Mouse (Mus musculus) kidney, postnatal 25 days (tissue): ENCODE measurements around the gene Serpina9.
A peak's percentile ranks its signal among the peaks of the same experiment; 100 is the strongest.
"Not testable (repeated sequence)": the region's sequence is repeated elsewhere in the genome, so short reads cannot be mapped to it uniquely, and the experiment has no call there.

Source experiments
- DNase-seq, 2 experiments: peaks; one replicate each; pipeline ENCODE4 v3.0.0; 2021; ENCODE audit warnings: mixed read lengths in 2 of 2

The Serpina9 gene

DNA sequence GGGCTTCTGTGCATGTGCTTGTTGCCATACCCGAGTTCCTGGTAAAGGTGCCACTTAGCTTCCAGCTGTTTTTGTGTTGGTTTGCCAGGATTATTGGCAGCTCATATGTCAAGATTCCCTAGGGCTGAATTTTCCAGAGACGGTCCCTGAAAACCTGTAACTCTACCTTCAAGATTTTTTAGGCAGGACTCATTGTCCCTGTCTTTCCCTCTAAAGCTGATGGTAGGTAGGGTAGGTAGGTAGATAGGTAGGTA, 24.1 kb downstream of the Serpina9 start:
- DNase-seq, result no peak

DNA sequence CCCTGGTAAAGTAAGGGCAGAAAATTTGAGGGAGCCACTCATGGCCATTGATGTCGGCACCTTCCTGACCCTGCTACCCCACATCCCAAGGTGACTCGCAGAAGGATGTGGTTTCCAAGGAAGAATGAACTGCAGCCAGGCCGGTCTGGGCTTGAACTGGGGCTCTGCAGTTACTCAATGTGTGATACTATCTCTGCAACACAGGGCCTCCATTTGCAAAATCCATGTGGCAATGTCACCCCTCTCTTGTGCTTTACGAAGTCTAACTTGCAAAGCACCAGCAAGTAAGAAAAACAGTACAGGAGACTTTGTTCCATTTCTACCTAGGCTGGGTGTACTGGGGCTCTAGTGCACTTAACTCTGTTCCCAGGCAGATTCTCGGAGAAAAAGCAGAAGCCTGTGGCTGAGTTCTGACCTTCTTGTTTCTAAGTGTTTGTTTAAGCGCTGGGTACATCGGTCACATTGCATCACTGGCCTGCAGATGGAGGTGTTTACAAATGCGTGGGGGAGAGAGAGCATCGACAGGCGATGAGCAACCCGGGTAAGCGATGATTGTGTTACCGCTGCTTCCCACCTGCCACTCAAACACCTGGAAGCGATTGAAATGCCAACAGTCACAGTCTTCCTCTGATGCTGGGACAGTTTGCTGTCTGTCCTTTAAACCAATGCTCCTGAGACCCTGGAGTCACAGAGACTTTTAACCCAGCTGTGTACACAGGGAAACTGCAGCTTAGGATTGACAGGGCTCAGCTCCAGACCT, 24.6 kb downstream of the Serpina9 start:
- peak in 1 of 2 experiments; percentile 24 for DNase-seq

DNA sequence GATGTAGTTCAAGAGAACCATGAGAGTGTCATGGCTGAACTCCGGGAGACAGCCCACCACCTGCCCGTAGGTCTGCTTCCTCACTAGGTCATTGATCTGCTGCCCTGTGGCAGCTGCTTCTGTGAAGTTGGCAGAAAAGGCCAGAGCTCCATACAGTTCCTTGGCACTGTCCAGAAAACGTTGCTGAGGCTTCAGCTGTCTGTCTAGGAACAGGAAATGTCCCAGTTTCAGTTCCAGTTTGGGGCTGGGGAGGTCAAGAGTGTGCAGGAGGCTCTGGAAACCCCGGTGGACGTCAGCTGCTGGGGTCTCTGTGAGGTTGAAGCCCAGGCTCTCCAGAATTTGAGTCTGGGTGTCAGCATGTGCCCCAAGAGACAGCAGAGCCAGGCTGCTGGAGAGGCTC, 27.7 kb downstream of the Serpina9 start:
- DNase-seq, result no peak

- DNase-seq, result peak in 1 of 2 experiments; percentile 73
Measured at GRCm38 (mm10) chr12:103984935-103985334, 28.6 kb downstream of the Serpina9 start.

DNA sequence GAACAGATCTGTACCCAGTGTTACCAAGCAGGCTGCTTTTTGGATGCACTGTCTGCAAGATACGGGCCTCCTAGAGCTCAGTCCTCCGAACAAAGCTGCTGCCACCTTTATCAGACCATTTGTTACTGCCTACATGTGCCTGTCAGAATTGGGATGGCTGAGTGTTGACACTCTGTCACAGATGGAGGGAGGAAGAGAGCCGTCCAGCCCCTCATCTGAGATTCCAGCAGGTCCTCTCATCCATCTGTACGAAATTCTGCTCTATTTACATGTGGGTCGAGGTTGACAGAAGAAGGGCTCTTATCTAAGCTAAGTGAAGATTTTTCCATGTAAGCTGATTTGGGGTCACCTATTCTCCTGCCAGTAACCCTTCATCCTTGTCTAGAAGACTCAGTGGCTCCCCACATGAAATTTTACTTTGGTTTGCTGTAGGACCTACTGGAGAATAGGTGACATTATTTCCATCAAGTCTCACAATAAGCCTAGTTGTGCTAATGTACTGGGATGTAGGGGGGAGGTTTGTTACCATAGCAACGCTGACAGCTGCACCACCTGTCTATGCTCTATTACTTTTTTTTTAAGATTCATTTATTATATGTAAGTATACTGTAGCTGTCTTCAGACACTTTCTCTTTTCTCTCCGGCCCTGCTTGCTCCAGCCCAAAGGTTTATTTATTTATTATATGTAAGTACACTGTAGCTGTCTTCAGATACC, 31.8 kb downstream of the Serpina9 start:
- no peak for DNase-seq

DNA sequence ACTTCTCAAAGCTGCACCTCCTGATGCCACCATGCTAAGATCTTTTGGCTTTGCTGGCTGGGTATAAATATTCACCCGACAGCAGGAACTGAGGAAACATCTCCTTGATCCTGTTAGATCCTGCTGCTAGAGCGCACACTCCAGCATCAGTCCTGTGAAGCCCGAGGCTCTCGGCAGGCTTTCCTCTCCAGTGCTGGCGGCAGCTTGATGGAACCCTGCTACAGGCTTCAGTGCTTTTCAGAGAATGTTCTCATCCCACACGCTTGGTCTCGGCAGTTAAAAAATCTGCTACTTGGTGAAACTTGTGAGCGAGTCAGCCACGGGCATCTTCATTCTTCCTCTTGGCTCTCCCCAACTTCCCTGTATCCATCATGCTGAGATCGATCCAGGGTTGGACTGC, 35.3 kb downstream of the Serpina9 start:
- no peak for DNase-seq

GRCm38 (mm10) chr12:103977846-103978245, 35.7 kb downstream of the Serpina9 start:
- DNase-seq, result peak in 1 of 2 experiments; percentile 21

- no peak for DNase-seq
Measured at GRCm38 (mm10) chr12:103977060-103977459, 36.5 kb downstream of the Serpina9 start.

- no peak for DNase-seq
Measured at GRCm38 (mm10) chr12:103971080-103971479, 42.5 kb downstream of the Serpina9 start.

GRCm38 (mm10) chr12:103969577-103970116, 43.9 kb downstream of the Serpina9 start:
- no peak for DNase-seq

- DNase-seq, result no peak
Measured at GRCm38 (mm10) chr12:103966761-103967160, 46.8 kb downstream of the Serpina9 start.

GRCm38 (mm10) chr12:103963288-103963687, 50.3 kb downstream of the Serpina9 start:
- DNase-seq, result peak; percentile 3 to 49

DNA sequence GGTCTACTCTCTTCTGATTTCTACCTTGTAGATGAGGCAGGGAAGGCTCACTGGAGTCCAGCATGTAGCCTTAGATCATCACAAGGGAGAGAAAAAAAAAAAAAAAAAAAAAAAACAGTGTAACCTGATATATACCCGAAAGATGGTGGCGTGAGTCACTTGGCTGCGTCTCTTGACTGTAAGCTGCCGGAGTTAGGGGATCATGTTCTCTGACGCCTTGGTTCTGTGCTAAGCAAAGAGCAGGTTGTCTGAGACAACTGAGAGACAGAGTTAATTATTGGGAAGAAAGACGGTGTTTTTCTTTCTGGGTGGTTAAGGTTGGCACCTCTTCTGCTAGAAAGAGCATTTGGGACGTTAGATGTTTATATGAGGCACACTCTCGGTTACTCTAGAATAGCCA, 50.7 kb downstream of the Serpina9 start:
- no peak for DNase-seq

DNA sequence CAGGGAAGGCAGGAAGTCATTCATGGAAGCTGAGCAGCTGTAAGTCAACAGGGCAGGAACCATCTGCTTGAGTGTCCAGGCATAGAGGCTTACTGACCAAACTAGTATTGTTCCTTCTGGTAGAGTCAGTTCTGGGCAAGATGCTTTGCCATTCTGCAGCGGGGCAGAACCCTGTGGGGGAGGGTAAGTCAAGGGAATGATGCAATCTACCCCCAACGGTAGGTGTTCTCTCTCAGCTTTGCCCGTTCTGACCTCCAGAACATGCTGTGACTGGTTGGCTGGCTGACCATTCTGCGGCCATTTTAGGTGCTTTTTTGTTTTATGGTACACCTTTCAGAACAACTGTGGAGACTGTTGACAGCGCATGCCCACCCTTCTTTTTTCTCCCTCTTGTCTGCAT, 51.2 kb downstream of the Serpina9 start:
- DNase-seq, result no peak

GRCm38 (mm10) chr12:103961716-103962115, 51.8 kb downstream of the Serpina9 start:
- DNase-seq, result no peak

- no peak for DNase-seq
Measured at GRCm38 (mm10) chr12:103958798-103959197, 54.8 kb downstream of the Serpina9 start, which contains the start of gene Serpina1e. Serpina1e (minus strand) TSS chr12:103958975.

GRCm38 (mm10) chr12:103956555-103956954, 57.0 kb downstream of the Serpina9 start:
- DNase-seq, result not testable (repeated sequence)

- DNase-seq, result not testable (repeated sequence)
Measured at GRCm38 (mm10) chr12:103952972-103953371, 60.6 kb downstream of the Serpina9 start.

- no peak for DNase-seq
Measured at GRCm38 (mm10) chr12:103946243-103946642, 67.3 kb downstream of the Serpina9 start.
